Mouse (Mus musculus): ENCODE results near the gene Atg16l1.

Gene Atg16l1

GRCm38 (mm10) chr1:87829621-87830211 is 74.0 kb downstream of the Atg16l1 start:
- DNase-seq (ENCODE audit: low spot score): no peak

GRCm38 (mm10) chr1:87836453-87836852 is 80.8 kb downstream of the Atg16l1 start:
- DNase-seq (ENCODE audit: low spot score): peak; percentile 13

GRCm38 (mm10) chr1:87837018-87837417 is 81.3 kb downstream of the Atg16l1 start:
- DNase-seq (ENCODE audit: low spot score): no peak

DNA sequence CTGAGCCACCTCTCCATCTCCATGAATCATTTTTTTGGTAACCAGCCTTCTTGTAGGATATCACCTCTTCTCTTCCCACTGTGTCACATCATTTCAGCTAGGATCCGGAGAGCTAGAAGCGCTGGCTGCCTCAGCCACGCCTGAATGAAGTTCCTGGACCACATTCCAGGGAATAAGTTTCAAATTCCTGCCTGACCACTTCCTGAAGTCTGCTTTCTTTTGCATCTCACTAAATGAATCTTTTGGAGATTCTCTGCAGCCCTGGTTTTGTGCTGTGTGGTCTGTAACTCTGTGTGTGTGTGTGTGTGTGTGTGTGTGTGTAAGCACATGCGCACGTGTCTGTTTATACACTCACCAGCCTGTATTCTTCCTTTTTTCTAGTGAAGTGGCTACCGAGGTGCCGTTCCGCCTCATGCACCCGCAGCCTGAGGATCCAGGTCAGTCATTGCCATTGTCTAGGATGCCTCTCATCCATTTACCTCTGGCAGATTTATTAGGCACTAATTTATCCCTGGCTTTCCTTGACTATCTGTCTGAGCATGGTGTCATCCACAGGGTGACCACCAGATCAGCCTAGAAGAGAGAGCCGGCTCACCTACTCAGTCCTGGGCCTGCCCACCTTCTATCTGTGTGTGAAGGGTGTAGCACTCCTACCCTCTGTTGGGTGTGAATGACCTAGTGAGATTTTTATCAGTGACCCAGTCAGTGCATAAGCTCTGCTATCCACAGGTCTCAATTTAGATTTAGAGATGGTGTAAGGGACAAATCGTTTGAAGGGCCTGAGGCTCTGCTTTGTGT is 84.9 kb downstream of the Atg16l1 start:
- no peak for DNase-seq (ENCODE audit: low spot score)

Measured in retina, embryonic 14.5 days (tissue).